Mouse (Mus musculus) kidney, adult 18-20 months (tissue): ENCODE results near the gene Ermap.

Source experiments
- DNase-seq: peaks from one replicate; pipeline ENCODE4 v3.0.0; 2021

The Ermap gene

DNA sequence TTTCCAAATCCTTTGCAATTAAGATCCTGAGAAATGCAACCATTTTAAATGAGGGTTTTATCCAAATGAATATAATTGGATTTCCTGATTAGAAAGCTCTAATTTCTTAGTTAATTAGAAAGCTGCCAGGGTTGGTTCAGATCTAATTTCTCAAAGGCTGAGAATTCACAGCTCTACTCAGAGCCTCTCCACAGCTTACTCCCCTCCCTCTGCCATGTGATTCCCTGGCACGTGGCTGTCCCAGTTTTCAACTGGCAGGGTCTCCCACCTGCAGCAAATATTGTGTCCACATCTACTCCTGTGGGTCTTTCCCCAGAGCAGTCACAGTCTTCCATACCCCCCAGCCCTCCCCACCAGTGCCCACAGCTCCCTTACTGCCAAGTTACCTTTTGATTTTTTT lies 6.3 kb downstream of the Ermap start:
- DNase-seq, result no peak

DNA sequence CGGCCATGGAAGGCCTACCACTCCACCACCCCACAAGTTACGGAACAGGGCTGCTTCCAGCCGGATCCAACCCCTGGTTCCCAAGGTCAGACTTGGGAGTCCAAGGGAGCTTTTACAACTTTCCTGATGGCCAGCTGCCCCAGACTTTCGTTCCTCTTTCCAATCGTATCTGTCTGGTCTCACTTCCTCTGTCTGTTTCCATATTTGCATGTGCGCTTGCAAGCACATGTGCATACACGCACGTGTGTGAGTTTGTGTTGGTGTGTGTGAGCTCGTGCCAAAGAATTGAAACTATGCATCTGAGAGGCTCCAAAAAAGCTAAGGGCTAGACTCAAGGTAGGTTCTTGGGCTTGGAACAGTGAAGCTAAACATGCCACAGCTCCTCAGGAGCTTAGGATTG lies 8.4 kb downstream of the Ermap start:
- DNase-seq, result no peak

DNA sequence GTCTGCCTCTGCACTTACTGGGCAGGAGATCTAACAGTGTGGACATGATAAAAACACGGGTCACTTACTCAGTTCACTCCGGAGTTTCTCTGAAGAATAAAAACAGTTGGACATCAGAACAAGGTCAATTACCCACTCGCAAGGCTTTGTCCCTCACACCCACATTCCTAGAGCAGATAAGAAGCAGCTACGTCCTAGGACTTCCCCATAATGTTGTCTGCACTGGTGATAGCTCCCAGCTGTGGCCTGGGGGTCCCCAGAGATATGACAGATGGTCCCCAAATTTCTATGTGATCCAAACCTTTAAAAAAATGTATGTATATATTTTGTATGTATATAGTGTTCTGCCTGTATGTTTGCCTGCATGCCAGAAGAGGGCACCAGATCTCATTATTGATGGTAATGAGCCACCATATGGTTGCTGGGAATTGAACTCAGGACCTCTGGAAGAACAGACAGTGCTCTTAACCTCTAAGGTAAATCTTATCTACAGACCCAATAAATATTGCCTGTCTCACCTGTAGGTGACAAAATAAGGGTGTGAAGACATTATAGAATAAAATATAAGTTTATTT lies 9.6 kb downstream of the Ermap start:
- no peak for DNase-seq

DNA sequence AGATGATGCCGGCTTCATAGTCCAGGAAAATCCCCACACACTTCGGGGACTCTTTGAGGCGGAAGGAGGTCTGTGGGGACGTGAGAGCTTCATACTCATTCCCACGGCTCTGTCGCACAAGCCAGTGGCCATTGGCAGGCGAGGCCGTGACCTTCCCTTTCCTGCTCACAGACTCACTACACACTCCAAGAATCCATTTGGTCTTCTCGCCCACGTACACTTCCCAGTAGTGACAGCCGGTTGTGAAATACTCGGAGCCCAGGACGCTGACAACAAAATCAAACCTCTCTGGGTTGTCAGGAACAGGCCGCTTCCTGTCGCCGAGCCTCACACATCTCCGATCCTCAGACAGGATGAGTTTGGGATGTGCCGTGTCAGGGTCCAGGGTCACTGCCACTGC lies 11.5 kb downstream of the Ermap start:
- no peak for DNase-seq

DNA sequence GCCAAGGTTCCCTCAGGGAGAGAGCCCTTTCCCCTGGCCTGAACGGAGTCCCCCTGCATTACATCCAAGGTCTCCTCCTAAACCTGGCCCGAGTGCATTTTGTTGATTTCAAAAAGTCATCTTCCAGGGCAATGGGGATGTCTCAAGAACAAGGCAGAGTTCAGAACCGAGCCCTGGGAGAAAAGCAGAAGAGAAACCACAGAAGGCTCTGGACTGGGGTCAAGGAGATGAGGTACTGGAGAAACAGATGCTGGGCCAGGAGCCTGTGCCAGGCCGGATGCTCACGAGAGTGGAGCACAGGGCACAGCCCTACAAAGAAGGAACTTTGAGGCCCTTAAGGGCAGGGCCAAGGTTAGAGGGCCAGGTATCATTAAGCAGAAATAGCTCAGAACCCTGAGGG lies 12.1 kb downstream of the Ermap start:
- no peak for DNase-seq

DNA sequence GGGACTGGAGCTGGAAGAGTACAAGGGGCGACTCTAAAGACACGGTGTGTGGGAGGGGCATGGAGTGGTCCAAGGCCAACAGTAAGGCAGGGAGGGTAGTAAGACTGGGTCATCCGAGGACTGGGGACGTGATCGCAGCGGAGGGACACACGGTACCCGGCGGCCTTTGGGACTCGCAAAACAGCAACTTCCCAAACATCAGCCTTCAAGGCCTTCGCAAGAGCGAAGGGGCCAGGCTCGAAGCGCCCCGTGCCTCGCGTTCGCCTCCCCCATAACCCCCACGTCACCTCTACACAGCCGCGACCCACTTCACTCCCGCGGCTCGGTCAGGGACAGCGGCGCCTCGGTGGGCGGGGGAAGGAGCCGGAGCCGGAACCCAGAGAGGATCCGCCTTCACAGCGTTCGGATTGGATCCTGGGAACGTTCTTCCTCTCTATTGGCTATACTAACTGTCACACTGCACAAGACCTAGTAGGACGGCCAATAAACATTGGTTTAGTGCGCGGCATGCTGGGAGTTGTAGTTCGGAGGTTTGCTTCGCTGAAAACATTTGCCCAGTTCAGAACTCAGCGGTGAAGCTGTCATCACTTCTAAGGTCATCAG lies 15.9 kb downstream of the Ermap start, which contains the start of gene Zfp691:
Gene Zfp691 (minus strand): TSS at position 345 of the 603 bp plus-strand sequence.
- peak; percentile 94 for DNase-seq

DNA sequence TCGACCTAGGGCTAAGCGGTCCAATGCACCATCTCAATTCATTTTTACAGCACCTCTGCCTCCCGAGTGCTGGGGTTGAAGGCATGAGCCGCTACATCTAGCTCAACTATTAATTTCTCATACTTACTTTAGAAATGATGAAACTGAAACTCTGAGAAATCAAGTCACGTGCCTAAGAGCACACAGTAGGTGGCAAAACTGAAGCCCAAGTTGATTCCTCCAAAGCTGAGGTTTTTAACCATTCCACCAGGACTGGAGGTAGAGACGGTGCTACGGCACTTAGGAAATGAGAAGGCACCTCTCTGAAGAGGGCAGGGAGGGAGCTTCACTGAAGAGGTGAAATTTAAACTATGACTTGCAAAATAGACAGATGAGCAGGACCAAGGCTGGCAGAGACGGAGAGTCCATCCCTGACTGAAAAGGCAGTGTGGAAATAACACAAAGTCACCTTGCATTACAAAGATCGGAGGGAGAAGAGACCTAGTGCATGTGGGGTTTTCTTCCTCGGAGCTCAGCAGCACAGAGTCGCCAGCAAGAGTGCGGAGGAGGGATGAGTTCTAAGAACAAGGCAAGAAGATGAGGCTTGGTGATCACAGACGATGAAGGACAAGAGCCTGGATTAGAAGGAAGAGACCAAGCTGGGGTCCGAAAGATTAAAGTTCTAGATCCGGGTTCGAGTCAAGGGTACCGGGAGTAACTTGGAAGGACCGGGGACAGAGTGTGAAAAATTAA lies 16.7 kb downstream of the Ermap start:
- DNase-seq, result no peak

DNA sequence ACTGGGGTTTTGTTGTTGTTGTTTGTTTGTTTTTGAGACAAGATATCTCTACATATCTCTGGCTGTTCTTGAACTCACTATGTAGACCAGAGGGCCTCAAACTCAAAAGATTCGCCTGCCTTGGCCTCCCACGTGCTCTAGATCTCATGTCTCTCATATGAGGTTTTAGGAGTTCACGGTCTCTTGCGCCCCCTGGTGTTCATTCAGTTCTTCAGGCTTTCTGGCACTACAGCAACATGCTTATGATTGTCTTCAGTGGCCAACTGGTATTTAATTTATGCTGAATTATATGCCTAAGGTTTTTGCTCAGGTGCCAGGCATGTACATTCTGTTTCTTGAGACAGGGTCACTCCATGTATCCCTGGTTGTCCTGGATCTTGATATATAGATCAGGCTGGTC lies 22.1 kb downstream of the Ermap start:
- DNase-seq, result peak; percentile 85

DNA sequence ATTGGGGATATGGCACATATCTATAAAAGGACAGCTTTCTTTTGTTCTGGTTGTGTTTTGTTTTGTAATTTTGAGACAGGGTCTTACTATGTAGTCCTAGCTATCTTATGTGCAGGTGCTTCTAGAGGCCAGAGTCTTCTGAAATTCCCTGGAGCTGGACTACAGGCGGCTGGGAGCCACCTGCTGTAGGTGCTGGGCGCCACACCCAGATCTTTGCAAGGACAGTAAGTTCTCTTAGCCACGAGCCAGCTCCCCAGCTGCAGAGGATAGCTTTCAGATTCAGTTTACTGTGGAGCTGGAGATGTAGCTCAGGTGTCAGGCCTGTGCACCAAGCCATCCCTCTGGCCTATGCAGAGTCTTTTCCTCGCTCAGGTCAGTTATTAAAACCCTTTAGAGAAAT lies 22.7 kb downstream of the Ermap start:
- no peak for DNase-seq

DNA sequence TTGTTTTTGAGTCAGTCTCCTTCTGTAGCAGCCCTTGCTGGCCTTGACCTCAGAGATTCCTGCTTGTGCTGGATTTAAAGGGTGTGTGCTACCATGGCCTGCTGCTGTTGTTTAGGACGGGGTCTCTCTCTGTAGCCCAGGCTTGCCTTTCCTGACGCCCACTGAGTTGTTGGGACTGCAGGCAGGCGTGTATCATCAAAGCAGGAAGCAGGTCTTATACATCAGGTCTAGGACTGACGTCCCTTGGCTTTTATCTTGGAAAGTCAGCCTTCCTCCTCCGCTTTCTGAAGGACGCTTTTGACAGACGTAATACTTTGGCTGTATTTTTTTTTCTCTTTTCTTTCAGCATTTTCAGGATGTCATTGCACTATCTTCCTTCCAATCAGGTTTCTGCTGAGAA lies 23.9 kb downstream of the Ermap start:
- no peak for DNase-seq

DNA sequence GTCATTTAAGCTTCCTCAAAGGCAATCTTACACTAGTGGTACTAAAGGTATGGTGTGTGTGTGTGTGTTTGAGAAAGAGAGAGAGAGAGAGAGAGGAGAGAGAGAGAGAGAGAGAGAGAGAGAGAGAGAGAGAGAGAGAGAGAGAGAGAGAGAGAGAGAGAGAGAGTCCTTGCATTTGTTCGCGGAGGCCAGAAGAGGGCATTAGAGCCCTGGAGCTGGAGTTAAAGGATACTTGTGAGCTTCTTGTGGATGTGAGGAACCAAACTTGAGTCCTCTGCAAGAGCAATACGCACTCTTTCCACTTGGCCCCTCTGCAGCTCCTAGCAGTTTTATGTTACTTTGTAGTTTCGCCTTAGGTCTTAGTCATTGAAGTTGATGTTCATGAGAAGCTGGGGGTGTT lies 26.8 kb downstream of the Ermap start:
- DNase-seq, result no peak

DNA sequence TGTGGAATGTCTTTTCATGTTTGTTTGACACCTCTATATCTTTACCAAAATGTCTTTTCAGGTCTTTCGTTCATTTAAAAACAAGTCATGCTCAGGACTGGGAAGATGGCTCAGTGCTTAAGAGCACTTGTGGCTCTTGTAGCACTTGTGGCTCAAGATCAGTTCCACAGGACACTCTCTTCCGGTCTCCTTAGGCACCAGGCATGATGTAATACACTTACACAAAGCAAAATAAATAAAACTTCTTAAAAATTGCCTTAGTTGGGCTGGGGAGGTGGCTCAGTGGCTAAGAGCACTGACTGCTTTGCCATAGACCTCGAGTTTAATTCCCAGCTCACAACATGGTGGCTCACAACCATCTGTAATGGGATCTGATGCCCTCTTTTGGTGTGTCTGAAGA lies 28.5 kb downstream of the Ermap start:
- no peak for DNase-seq

DNA sequence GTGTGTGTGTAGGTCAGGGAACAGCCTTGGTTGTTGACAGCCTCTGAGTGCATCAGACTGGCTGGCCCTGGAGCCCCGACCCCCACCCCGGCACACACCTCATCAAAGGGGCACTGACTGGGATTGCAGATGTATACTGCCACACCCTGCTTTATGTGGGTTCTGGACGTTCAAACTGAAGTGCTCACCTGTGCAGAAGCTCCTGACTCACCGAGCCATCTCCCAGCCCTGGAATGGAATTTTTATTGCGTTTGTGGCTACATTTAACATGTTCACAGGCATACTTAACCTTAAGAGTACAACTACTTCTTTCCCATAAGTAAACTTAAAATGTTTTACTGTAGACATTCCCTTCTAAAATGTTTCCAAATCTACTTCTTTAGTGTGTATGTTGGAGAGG lies 31.9 kb downstream of the Ermap start:
- DNase-seq, result no peak

DNA sequence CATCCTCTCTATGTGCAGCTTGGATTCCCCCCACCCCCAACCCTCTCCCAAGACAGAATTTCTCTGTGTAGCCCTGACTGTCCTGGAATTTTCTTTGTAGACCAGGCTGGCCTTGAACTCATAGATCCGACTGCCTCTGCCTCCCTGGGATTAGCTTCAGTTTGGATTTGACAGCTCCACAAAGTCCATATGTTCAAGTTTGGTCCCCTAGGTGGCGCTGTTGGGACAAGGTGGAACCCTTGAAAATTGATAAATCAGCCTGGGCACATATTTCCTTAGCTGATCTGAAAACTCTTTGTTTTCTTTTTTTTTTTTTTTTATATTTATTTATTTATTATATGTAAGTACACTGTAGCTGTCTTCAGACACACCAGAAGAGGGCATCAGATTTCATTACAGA lies 32.6 kb downstream of the Ermap start:
- DNase-seq, result peak; percentile 74

DNA sequence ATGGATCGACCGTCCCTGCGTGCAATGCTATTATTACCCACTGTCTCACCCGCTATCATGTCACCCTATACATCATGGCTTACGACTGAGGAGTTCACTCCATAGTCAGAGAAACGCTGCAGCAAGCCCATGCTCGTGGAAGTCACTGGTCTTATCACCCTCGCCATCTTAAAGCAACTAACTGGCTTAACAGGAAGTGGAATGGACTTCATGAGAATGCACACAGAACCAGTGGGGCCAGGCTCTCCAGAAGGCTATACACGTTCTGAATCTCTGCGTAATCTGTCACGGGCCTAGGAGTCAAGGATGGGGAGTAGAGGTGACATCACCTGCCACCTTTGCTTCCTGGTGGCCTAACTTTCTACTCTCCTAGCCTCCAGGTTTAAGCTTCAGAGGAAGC lies 41.1 kb downstream of the Ermap start:
- DNase-seq, result no peak

DNA sequence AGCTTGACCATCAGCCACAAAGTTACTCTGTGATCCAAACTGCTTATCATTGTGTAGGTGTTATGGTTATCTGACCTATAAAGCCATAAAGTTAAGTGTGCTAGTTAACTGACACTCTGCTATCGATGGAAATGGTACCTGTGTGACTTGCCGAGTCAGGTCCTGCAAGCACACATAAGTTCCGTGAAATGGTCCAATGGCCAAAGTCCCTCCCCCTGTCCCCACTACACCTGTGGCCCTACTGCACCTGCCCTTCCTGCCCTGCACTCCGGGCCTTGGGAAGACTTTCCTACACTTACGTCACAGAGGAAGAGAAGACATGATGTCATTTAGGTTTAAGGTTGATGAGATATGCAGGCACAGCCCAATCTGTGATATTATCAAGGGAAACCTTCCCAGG lies 42.5 kb downstream of the Ermap start:
- no peak for DNase-seq

DNA sequence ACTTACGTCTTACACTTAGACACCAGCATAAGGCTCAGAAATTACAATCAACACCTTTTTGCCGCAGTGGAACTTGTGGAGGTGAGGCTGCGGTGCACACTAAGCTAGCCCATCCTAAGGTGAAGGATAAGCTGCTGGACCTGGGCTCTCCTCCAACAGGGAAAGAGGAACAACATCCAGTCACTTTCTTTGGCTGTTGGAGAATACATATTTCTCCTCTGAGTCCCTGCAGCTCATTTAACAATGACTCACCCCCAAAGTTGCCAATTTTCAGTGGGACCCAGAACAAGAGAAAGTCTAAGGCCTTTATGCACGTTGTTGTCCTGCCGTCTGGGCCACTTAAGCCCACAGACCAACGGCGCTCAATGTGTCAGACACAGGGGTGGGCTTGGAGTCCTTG lies 43.0 kb downstream of the Ermap start:
- DNase-seq, result no peak

DNA sequence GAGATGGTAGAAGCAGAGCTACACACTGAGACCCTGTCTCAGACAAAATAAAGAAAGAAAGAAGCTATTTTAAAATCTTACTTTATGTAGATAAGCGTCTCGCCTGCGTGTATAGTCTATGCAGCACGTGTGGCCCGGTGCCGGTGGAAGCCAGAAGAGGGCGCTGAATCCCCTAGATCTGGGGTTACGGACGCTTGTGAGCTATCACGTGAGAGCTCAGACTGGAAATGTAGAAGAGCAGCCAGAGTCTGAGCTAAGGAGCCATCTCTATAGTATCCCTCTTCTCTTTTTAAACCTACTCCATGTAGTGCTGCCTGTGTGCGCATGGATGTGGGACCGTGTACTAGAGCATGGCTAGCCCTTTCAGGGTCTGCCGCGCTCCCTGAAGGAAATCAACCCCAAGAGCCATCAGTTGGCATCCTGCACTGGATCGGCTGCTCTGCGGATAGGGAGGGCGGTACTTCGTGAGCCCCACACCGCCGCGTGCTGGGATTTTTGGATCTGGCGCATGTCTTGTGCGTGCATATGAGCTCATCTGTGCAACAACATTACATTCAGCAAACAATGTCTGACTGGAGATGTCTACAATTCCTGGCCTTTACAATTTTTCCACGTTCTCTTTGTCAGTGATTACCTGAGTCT lies 47.5 kb downstream of the Ermap start:
- DNase-seq, result peak; percentile 59

DNA sequence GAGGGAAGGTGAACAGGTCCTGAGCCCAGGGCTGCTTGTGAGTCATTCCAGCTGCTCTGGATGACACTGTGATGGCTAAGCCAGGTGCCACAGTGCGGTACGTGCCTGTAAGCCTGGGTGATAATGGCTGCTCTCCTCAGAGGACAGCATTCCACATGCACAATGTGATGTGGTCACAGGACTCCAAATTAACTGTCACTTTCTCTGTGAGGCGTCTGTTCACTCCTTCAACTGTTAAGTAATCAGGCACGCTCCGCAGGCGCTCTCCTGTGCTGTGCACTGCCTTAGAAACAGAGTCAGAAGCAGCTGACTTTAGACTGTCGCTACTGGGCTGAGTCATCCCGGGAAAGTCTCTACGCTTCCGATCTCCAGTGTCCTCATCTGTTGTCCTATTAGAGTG lies 48.6 kb downstream of the Ermap start:
- DNase-seq, result no peak

DNA sequence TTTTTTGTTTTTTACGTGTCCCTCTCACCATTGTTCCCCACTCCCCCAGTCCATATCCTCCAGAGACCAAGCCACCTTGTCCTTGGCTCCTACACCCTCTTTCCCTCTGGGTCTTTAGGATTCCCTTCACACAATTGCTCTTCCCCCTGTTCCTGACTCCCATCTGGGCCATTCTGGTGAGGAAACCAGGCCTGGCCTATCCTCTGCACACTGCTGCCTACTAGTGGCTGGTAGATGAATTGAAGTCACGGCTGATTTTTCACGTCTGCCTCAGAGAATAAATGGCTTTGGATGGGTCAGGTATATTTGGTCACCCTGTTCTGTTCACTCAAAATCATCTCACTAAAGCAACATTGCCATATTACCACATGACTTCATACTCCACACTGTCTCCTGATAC lies 49.7 kb downstream of the Ermap start:
- DNase-seq, result peak; percentile 57

DNA sequence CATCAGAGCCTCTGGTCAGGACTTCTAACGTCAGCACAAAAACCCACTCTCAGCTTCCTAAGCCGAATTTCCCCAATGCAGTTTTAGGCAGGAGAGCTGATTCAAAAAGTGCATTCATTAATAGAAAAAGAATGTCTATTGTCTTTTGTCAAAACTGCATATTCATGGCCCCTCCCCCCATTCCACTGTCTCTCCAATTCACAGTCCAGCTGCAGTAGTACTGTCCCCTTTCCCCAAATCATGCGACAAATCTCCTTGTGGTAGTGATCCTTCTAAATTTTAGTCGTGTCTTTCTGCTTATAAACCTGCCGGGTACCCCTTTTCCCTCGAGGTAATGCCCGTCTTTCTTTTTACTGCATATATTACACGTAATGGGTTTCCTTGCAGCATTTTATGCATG lies 51.0 kb downstream of the Ermap start:
- DNase-seq, result no peak

DNA sequence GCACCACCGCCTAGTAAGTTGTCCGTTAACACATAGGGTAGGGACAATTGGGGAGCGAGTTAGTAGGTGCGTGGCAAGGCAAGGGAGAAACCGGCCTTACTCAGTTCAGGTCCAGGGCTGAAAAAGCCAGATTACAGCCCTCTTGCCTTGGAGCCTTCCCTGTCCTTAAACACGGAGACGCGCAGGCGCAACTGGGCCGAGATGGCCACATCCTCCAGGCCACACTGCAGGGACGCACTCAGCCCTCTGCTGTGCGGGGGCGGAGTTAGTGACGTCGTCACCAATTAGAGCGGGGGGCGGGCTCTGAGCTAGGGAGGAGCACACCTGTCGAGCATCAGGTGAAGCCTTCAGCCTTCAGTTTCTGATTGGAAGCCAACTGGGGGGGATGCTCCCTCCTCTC lies 51.6 kb downstream of the Ermap start:
- peak; percentile 78 for DNase-seq

DNA sequence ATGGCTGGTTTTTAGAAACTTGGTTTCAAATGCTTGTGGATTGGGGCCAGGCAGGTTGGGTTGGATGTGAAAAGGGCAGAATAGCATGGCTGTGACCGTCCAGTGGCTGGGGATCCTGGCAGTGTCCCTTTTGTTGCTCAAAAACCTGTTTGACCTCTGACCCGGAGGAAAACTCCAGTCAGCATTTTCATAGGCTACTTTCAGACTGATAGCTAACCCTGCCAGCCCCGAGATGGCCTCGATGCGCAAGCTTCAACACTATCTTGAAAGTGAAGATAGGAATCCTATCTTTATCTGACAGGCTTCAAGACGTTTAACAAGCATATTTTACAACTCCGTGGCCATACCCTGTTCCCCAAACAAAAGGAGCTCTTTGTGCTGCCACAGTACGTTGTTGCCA lies 52.5 kb downstream of the Ermap start:
- no peak for DNase-seq

DNA sequence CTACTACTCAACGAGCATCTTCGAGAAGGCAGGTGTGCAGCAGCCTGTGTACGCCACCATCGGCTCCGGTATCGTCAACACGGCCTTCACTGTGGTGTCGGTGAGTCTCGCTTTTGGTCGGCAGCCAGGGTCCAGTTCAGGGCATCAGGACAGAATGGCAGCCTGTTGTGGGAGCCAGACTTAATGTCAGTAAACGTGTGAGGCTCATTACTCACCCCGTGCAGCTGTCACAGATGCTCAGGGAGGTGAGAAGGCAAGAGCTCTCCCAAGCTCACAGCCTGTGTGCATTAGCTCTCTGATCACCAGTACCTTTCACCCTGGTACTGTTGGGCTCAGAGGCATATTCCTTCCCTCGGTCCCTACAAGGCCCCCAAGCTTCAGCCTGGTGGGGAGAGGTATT lies 56.0 kb downstream of the Ermap start:
- DNase-seq, result no peak
